Mouse (Mus musculus): Measurements from ENCODE around the gene Rab34. TPM values are rescaled to one million over a fixed set of nuclear protein-coding genes. Genes with fewer than 3 reads are reported as not detected.

The Rab34 gene
- polyA plus RNA-seq, 1 experiment from 2014 or later: 26.4 TPM

DNA sequence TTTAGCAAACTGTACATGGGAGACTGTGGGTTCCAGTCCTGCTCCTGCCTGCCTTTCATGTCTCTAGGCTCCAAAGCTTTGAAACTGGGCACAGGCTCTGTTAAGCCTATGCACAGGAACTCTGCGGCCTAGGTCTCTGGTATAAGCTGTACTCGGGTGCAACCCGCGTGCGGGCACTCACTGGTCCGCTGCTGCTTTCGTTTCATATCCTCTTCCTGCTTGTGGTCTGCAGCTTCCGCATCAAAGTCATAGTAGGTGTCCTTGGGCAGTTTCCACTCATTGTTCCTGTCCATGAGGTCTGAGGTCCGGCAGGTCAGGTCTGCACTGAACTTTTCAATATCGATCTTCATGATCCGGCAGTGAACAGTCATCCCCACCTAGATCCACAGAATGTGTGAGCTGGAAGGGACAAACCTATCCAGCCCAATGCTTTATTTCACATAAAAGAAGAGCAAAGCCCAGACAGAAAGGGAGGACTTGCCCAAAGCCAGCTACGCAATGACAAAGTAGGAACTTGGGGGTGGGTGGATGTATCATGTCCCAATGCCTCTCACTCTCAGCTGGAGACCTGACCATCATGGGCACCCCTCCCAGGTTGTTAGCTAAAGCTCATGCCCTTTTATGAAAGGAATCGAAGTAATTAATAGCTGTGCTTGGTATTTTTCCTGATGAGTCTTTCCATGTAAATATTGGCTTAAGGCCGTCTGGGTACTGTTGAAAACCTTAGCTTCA lies 25.0 kb downstream of the Rab34 start:
- DNase-seq (ENCODE audit: low spot score): no peak

DNA sequence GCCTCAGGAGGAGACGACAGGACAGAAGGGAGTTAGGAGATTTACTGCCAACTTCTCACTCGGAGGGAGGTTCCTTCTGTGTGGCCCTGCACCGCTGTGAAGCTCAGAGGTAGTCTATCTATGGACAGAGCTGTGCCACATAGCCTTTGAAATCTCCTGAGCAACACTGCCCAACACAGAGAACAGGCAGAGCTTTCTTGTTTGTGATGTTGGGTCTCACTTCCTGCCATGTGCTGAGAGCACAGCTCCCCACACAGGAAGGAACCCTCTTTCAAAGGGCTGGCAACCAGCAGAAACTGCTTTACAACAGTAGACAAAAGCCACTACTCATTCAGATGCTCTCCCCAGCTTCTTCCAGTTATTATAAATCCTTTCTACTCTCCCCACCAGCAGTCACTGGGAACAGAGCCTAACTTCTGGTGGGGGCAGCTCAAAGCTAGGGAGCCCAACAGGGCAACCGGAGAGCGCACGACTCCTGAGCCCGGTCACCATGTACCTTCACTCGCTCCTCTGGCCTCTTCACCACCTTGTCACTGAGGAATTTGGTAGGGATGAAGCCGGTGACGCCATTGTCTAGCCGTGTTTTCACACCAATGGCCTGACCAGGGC lies 27.6 kb downstream of the Rab34 start:
- DNase-seq (ENCODE audit: low spot score): peak; percentile 64

DNA sequence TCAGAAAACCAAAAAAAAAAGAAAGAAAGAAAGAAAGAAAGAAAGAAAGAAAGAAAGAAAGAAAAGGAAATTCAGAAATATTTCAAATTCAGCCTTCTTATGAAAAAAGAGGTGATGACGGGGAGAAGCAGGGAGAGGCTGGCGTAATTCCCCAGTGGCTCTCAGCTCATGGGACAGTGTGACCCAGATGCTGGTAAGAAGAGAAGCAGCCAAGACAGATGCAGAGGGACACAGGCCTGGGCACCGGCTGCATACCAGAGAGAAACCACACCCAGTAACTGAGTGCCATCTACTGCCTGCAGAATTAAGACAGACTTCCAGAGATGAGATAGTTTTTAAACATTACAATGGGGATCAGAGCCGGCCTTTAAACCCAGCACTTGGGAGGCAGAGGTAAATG lies 35.4 kb downstream of the Rab34 start:
- no peak for DNase-seq (ENCODE audit: low spot score)

DNA sequence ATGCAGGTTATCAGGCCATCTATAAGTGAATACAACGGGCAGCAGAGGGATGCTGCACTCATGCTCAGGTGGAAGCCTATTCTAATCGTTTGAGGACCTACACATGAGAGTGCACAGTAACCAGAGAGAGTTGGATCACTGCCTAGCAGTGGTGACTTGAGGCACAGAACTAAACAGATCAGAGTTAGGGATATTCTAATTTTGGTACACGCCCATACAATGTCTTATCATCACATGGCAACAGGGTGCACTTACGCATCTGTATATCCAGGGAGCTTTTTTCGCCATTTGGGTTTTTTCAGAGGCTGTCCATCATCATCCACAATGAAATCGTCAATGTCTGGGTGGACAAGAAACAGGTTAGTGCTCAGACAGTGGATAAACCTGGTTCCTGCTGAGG lies 43.3 kb downstream of the Rab34 start:
- no peak for DNase-seq (ENCODE audit: low spot score)

DNA sequence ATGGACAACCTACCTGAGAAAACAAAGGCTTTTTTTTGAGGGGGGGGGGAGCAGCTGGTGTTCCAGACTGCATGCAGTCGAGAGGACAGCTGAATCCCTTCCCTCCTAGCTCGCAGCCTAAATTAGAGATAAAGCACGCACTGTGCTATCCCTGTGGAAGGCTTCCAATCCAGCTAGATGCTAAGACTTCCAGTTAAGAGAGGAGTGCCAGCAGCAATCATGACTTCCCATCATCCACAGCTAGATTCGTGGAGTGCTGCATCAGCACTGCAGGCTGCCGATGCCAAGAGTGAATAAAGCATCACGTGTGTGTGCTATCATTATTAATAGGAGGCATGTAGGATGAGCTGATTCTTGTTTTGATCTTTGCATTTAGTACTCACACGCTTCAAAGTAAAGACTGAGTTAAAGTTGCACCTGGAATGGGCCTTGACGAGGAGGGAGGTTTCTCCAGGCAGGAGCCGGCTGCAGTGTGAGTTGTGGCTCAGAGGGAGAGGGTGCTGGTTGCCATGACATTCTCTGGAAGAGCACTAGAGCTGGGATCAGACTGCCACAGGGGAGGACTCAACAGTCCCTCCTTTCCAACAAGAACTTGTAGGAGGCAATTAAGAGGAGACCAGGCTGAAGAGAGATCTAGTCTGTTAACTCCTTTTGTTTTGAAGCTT lies 52.1 kb downstream of the Rab34 start:
- DNase-seq (ENCODE audit: low spot score): no peak

Small RNA genes lying within 50 kb of the gene (microRNA-seq; reads per million reads assigned to microRNA genes)
- gene Mir7653 (ENCODE audit: borderline number of aligned reads): not detected

Other genes with a start within 250 kb of the Rab34 start
- gene Phf12, start 205.7 kb upstream of the Rab34 start, polyA plus RNA-seq (2015; fragmentation: Nextera tagmentation; extraction: Ambion mirVana): 15.1 and 18.4 TPM in 2 replicates
- 10.2 TPM in 2 replicates for gene Dhrs13, start 156.2 kb upstream of the Rab34 start, polyA plus RNA-seq (2015; fragmentation: Nextera tagmentation; extraction: Ambion mirVana)
- gene Flot2, start 150.5 kb upstream of the Rab34 start, polyA plus RNA-seq (2015; fragmentation: Nextera tagmentation; extraction: Ambion mirVana): 50.3 and 55.3 TPM in 2 replicates
- 22.4 and 24.5 TPM in 2 replicates for gene Eral1, start 108.0 kb upstream of the Rab34 start, polyA plus RNA-seq (2015; fragmentation: Nextera tagmentation; extraction: Ambion mirVana)
- 6.1 and 6.6 TPM in 2 replicates for gene Fam222b, start 93.8 kb upstream of the Rab34 start, polyA plus RNA-seq (2015; fragmentation: Nextera tagmentation; extraction: Ambion mirVana)
- 57.5 and 58.6 TPM in 2 replicates for gene Traf4, start 22.8 kb upstream of the Rab34 start, polyA plus RNA-seq (2015; fragmentation: Nextera tagmentation; extraction: Ambion mirVana)
- gene Nek8, start 11.8 kb upstream of the Rab34 start, polyA plus RNA-seq (2015; fragmentation: Nextera tagmentation; extraction: Ambion mirVana): 14.1 and 14.5 TPM in 2 replicates
- 12.2 and 13.5 TPM in 2 replicates for gene Tlcd1, start 11.7 kb upstream of the Rab34 start, polyA plus RNA-seq (2015; fragmentation: Nextera tagmentation; extraction: Ambion mirVana)
- gene Rpl23a, start 4.8 kb upstream of the Rab34 start, polyA plus RNA-seq (2015; fragmentation: Nextera tagmentation; extraction: Ambion mirVana): 1,919 and 1,995 TPM in 2 replicates
- 0.49 and 0.84 TPM in 2 replicates for gene Proca1, start 5.0 kb downstream of the Rab34 start, polyA plus RNA-seq (2015; fragmentation: Nextera tagmentation; extraction: Ambion mirVana)
- gene Sdf2, start 57.3 kb downstream of the Rab34 start, polyA plus RNA-seq (2015; fragmentation: Nextera tagmentation; extraction: Ambion mirVana): 74.6 and 74.7 TPM in 2 replicates
- 16.4 and 16.6 TPM in 2 replicates for gene Supt6, start 57.6 kb downstream of the Rab34 start, polyA plus RNA-seq (2015; fragmentation: Nextera tagmentation; extraction: Ambion mirVana)
- gene 2610507B11Rik, start 73.3 kb downstream of the Rab34 start, polyA plus RNA-seq (2015; fragmentation: Nextera tagmentation; extraction: Ambion mirVana): 88.6 and 107 TPM in 2 replicates
- gene BC030499, start 102.4 kb downstream of the Rab34 start, polyA plus RNA-seq (2015; fragmentation: Nextera tagmentation; extraction: Ambion mirVana): 0.21 and 0.29 TPM in 2 replicates
- 28.0 and 31.5 TPM in 2 replicates for gene Spag5, start 113.1 kb downstream of the Rab34 start, polyA plus RNA-seq (2015; fragmentation: Nextera tagmentation; extraction: Ambion mirVana)
- gene Aldoc, start 134.5 kb downstream of the Rab34 start, polyA plus RNA-seq (2015; fragmentation: Nextera tagmentation; extraction: Ambion mirVana): 2.3 TPM in 2 replicates
- 43.9 and 47.9 TPM in 2 replicates for gene Pigs, start 140.0 kb downstream of the Rab34 start, polyA plus RNA-seq (2015; fragmentation: Nextera tagmentation; extraction: Ambion mirVana)
- gene Unc119, start 155.1 kb downstream of the Rab34 start, polyA plus RNA-seq (2015; fragmentation: Nextera tagmentation; extraction: Ambion mirVana): 36.8 and 39.5 TPM in 2 replicates
- 22.4 and 33.0 TPM in 2 replicates for gene Foxn1, start 198.1 kb downstream of the Rab34 start, polyA plus RNA-seq (2015; fragmentation: Nextera tagmentation; extraction: Ambion mirVana)
- gene Slc13a2, start 233.8 kb downstream of the Rab34 start, polyA plus RNA-seq (2015; fragmentation: Nextera tagmentation; extraction: Ambion mirVana): 0.43 and 0.76 TPM in 2 replicates